Mouse (Mus musculus) adrenal gland, adult 18-20 months (tissue): ENCODE measurements around the gene Armc7. TPM values are rescaled to one million over a fixed set of nuclear protein-coding genes. Genes with fewer than 3 reads are reported as not detected.
A peak's percentile ranks its signal among the peaks of the same experiment; 100 is the strongest.

Experiments
- DNase-seq, 2 experiments: peaks; one replicate each; pipeline ENCODE4 v3.0.0; 2021 to 2022; ENCODE audit warnings: low spot score in 2 of 2
- long read RNA-seq, 2 experiments: library from polyadenylated mRNA; stranded (forward); transcript quantifications; one replicate each; pipeline ENCODE4 v2.0.0; 2021
- total RNA-seq, 2 experiments: library from RNA; stranded (reverse); gene quantifications; 1 replicate in 1 of 2; 2 replicates in 1 of 2; pipeline ENCODE4 v1.2.3; 2021

The Armc7 gene
- total RNA-seq: 10 to 100 TPM in 1 of 2 experiments, 1 to 10 TPM in 1; 7.9 to 11.1 TPM
- long read RNA-seq, experiment 1, partial matches to known transcripts: 0 of 5 reads
- long read RNA-seq, experiment 1, other reads (novel, unspliced or antisense): 0 of 5 reads
- long read RNA-seq, experiment 2, transcript Armc7-201 (3 exons, 2,260 nt): major isoform, 11 of 16 reads
- long read RNA-seq, experiment 2, partial matches to known transcripts: 4 of 16 reads
- long read RNA-seq, experiment 2, other reads (novel, unspliced or antisense): 1 of 16 reads

DNA sequence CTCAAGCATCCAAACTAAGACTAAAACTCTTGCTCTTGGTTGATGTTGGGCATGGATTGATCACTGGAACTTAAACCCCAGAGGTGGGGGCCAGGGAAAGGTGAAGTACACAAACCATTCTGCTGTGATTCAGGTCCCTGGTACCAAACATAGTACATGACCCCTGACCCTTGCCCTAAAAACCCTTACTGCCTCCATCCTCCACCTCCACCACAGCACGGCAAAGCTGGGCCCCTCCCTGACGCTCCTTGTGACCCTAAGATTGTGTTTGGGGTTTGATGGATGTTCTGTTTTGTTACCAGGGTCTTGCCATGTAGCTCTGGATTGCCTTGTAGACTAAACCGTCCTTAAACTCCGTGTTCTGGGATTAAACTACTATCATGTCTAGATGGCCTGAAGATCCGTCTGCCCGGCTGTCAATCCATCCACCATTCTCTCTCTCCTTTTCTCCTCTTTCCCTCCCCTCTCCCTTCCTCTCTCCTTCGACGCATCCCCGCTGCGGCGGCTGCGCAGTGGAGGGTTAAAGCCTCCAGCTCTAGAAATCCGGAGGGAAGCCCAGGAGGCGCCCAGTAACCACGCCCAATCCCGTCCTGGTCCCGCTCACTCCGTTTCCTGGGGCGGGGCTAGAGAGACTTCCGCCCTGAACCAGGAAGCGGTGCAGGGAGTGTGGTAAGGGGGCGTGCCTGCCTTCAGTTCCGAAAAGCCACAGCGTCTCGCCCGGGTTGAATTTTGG, at the start of gene Armc7:
Gene Armc7 (plus strand): TSS at position 643 of the 733 bp plus-strand sequence.
- DNase-seq: peak; percentile 93 to 95

DNA sequence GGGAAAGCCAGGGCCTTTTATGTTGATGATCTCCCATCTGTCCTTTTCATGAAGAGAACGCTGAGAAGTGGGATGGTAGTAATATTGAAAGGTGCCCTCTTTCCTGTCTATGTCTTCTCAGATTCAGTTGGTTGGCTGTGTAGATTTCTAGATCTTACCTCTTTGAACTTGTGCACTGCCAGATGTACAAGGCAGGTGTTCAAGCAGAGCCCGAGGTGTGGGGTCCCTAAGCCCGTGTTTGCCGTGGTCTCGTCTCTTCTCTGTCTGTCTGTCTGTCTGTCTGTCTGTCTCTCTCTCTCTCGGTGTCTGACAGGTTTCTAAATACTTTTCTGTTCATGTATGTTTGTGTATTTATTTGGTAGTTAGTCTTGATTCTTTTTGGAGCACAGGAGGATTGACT, 49.8 kb upstream of the Armc7 start:
- DNase-seq: no peak

DNA sequence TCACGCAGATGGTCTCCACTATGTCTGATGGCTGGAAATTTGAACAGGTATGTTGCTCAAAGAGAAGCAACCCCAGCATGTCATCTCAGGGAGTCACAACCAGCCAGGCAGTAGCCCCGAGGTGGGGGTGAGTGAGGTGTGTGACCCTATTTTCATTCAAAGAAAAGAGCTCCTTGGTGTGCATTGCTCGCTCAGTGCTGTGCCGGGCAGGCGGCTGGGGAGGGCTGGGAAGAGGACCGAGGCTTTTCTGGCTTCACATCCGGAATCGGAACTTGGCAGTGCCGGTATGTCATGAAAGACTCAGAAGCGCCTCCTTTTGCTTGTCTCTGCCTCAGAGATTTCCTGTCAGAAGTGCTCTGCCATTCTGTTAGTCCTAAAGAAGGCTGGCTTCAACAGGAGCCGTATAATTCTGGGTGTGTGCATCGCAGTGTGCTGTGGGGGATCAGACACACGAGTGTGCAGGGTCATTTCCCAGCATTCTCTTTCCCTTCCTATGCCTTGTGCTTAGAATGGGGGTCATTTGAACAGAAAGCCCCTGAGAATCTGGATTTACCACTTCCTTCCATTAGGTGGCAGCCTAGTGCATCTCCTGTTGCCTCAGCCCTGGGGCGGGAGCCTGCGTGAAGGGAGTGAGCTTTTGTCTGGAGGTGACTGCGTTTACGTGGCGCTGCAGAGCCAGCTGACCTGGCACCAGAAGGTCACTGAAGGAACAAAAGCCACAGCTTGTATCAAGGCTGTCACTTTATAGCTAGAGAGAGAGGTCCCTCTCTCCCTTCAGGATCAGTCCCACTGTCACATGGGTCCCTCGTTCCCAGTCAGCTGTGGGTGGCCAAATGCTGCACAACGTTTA, 47.8 kb upstream of the Armc7 start:
- DNase-seq: peak; percentile 48 to 58

DNA sequence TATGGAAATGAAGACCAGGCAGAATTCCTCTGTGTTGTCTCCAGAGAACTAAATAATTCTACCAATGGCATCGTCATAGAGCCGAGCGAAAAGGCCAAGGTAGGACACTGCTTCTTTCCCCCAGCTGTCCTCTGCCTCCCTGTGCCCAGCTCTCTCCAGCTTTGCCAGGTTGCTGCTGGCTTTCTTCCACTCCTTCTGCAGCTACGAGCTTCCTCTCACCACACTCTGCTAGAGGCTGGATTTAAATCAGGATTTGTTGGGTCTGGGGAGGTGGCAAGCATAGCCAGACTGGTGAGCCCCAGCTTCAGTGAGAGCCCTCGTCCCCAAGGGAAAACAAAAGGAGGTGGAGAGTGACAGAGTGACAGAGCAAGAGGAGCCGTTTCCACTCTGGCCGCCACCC, 46.2 kb upstream of the Armc7 start:
- DNase-seq: no peak

DNA sequence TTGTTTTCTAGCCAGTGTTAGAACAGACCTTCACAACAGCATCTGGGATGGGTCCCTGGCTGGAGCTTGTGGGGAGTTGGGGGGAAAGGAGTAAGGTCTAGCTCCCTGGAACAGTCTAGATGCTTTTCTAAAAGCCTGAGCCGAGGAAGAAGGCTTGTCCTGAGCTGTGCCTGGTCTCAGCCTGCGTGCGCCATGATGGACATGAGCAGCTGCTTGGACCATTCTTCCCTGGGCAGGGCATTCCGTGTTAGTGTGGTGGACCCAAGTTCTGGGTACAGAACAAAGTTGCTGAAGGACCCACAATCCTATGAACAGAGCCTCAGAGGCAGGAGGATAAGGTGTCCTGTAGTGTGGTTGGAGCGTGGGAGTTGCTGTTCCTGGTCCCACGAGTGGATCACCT, 44.9 kb upstream of the Armc7 start:
- no peak for DNase-seq

- no peak for DNase-seq
Observed at GRCm38 (mm10) chr11:115432814-115433213, 42.7 kb upstream of the Armc7 start.

GRCm38 (mm10) chr11:115433342-115433741, 42.1 kb upstream of the Armc7 start:
- no peak for DNase-seq

- DNase-seq: no peak
Observed at GRCm38 (mm10) chr11:115435596-115436337, 39.7 kb upstream of the Armc7 start.

- DNase-seq: no peak
Observed at GRCm38 (mm10) chr11:115437571-115438122, 37.8 kb upstream of the Armc7 start.

GRCm38 (mm10) chr11:115439326-115439725, 36.1 kb upstream of the Armc7 start:
- DNase-seq: no peak

- DNase-seq: no peak
Observed at GRCm38 (mm10) chr11:115439906-115440595, 35.4 kb upstream of the Armc7 start, which contains the start of gene Trim80. Trim80 (plus strand) TSS chr11:115440545.

GRCm38 (mm10) chr11:115441417-115441816, 34.0 kb upstream of the Armc7 start:
- DNase-seq: no peak

GRCm38 (mm10) chr11:115446906-115447305, 28.6 kb upstream of the Armc7 start:
- DNase-seq: peak in 1 of 2 experiments; percentile 42

DNA sequence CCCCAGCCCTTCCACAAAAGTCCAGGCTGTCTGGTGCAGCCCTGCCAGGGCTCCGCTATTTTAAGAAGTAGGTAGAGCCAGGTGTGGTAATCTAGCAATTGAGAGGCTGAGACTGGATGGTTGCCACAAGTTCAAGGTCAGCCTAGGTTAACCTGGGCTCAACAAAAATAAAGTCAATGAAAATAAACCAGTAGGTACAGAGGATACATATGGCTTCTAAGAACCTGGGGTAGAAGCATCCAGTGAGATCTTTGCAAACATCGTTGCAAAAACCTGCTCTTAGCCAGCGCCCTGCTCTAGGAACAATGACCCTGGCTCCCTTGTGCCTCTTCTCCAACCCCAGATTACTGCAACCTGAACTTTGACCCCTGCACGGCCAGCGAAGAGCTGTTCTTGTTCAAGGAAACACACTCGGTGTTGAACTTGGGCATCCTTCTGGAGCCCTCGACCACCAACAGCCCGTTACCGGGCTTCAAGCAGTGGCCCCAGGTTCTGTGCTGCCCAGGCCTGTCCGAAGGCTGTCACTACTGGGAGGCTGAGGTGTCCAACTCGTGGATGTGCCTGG, 28.1 kb upstream of the Armc7 start:
- no peak for DNase-seq

DNA sequence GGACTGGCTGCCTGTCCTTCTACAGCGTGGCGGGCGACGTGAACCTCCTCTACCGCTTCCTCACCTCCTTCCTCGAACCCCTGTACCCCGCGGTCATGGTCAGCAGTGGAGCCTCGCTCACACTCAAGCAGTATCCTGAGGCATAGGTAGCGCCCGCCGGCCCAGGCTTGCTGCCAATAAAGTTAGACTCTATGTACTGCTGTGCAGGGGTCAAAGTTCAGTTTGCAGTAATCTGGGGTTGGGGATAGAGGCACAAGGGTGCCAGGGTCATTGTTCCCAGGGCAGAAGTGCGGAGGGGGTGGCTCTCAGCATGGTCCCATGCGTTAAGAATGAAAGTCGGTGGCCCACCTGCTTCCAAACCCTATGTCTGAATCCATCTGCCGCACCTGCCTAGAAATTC, 27.4 kb upstream of the Armc7 start:
- no peak for DNase-seq

DNA sequence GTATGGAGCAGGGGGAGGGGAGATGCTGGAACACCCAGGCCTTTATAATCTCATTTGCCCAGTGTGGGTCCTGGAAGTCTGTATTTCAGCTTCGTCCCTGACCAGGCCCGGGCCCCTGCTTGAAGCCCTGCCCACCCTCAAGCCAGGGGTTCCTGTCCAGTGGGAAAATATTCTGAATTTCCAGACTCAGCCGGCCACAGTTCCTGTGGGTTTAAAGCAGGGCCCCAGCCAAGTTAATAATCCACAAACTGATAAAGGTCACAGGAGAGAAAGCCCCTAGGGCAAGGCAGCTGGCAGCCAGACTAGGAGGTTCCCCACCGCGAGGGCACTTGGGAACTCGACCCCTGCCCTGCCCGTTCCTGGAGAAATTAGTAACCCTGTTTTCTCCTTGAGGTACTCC, 26.5 kb upstream of the Armc7 start:
- no peak for DNase-seq

DNA sequence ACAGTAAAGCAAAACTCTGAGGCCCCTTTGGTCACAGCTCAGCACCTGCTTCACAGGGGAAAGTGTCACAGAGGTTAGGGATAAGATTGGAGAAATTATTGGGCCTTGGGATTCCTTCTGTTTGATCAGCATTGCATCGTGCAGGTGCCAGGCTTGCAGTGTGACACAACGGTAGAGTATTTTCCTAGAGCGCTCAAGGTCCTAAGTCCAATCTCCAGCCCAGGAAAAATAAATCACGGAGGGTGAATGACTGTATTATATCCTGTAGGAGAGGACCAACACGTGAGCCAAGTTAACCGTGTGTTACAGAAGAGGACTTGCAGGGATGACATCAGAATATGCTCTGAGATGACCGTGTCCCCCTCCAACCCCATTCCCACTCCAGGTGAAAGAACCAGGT, 25.3 kb upstream of the Armc7 start:
- no peak for DNase-seq

DNA sequence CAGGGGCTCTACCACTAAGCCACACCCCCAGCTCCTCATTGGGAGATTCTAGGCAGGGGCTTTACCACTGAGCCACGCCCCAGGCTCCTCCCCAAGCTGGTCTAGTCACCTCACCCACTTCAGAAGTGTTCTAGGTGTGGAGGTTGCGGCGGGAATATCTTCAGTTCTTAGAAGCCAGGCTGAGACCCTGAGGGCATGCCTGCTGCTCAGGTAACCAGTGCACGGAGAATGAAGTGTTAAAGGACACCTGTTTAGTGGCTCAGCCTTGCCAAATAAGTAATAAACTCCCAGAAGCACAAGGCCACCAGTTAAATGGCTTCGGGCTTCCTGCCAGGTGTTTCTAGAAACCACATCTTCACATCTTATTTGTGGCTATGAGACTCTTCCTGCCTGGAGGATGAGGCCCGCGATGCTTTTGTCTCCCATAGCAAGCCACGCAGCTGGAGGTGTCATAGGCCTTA, 23.7 kb upstream of the Armc7 start:
- no peak for DNase-seq

GRCm38 (mm10) chr11:115452281-115452860, 23.1 kb upstream of the Armc7 start:
- no peak for DNase-seq
